Mouse (Mus musculus) c-Kit-negative CD71-positive TER-119-positive erythroid progenitor cells, embryonic 14.5 days (primary cell): ENCODE measurements around the gene Cdk8.
"Not testable (repeated sequence)": the region's sequence is repeated elsewhere in the genome, so short reads cannot be mapped to it uniquely, and the experiment has no call there.

Source experiments
- DNase-seq: peaks from one replicate; pipeline ENCODE4 v3.0.0-alpha.2; 2013; ENCODE audit warnings: low read depth, low spot score

Gene Cdk8

DNA sequence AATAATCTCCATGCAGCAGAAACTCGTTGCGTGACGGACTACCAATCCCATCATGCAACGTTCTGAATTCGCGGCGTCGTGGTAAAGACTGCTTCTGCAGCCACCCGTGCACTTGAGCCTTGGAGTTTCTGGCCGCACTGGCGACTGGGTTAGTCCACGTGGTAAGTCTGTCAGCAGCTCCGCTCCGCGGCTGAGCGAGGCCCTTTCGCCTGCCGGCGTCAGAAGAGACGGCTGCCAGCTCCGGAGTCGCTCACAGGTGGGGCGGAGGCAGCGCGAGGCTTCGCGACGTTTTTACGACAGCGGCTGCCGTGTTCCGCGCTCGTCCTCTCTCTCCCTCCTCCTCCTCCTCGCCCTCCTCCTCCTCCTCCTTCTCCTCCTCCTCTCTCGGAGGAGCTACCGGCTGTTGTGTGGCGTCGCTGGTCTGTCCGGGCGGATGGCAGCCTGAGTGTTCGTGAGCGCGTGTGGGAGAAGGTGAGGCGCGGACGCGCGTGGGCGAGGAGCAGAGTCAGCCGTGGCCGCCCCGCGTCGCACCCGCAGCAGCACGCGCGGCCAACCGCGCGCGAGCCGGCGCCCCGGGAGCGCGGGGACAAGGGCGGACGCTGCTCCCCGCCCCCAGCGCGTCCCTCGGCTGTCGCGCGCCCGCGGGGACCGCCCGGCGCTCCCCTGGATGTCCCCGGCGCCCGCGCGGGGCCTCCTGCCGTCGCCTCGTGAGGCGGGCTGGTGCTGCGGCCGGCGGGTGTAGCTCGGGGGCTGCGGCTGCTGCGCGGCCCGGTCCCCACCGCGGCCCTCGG, at the start of gene Cdk8:
Cdk8 (plus strand) TSS at position 367 of the 791 bp plus-strand sequence.
- DNase-seq = peak; percentile 92

DNA sequence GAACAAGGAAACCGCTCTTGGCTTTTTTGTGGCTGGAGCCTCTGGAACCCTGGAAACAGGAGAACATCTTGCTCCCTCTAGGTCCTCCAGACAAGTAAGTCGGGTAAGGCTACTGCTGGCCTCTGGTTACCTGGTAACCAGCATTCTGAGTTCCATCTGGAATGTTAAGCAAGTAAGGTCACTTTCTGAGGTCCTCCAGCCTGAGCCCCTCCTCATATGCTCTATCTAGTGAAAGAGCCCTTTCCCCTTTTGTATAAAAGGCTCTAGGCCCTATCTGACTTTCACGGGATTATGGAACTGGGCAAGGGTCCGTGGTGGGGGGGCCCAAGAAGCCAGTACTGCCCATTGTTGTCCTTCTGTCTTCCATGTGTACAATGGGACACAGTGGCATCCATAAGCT, 45.8 kb upstream of the Cdk8 start, which contains the start of gene 1700001J03Rik:
1700001J03Rik (minus strand) TSS at position 101 of the 400 bp plus-strand sequence.
- DNase-seq = not testable (repeated sequence)

DNA sequence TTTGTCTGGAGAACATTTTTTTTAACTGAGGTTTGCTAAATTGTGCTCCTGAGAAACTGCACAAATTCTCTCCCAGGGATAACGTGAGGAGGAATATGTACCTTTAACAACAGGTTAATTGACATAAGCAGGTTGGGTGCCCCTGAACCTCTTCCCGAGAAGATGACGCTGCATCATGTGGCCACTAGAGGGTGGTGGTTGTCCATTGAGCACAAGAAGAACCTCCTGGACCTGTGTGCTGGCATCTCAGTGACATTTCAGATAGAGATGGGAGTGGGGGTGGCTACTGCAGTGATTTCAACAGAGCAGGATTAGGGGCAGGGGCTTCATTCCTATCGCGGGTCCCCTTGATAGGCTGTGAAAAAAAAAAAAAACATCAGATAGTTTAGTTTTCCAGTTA, 43.6 kb upstream of the Cdk8 start:
- DNase-seq = not testable (repeated sequence)

DNA sequence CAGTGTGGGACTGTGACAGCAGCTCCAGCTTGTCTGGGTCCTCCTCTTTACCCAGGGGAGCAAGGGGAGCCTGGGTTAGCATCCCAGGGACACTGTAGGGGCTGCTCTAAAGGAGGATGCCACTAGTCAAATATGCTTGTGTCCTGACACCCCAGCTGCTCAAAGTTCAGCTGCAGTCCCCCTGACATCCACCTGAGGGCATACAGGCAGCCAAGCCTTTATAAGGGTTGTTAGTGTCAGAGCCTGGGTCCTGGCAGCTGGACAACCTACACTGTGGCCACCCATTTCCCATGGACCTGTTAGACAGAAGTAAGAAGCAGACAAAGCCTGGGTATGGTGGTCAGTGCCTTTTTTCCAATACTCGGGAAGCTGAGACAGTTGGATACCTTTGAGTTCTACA, 42.9 kb upstream of the Cdk8 start:
- DNase-seq = no peak

DNA sequence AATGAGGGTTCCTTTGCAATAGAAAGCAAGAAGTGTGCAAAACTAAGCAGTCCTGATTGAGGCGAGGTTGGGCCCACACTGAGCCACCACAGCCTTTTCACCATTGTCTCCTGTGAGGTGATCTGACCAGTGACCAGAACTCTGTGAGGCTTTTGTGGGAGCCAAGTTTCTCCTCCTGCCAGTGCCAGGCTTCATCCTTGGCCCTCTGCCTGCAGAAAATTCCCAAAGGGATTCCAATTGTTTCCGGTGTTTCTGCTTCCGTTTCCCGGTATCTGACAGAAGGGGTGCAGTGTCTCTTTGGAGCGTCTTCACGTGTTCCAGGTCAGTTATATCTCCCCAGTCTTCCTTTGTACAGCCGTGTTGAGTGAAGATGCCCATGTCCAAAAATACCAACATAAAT, 42.3 kb upstream of the Cdk8 start:
- DNase-seq = no peak

DNA sequence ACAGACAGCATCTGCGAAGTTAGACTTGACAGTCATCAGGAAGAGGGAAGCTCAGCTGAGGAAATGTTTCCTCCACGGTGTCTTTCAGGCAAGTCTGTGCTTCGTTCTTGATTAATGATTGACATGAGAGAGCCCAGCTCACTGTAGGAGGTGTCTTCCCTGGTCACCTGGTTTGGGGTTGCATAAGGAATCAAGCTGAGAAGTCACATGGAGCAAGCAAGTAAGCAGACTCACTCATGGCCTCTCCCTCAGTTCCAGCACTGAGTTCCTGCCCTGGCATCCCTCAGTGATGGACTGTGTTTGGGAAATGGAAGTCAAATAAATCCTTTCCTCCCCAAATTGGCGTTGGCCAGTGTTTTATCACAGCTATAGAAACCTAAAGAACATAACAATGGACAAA, 40.9 kb upstream of the Cdk8 start:
- no peak for DNase-seq

DNA sequence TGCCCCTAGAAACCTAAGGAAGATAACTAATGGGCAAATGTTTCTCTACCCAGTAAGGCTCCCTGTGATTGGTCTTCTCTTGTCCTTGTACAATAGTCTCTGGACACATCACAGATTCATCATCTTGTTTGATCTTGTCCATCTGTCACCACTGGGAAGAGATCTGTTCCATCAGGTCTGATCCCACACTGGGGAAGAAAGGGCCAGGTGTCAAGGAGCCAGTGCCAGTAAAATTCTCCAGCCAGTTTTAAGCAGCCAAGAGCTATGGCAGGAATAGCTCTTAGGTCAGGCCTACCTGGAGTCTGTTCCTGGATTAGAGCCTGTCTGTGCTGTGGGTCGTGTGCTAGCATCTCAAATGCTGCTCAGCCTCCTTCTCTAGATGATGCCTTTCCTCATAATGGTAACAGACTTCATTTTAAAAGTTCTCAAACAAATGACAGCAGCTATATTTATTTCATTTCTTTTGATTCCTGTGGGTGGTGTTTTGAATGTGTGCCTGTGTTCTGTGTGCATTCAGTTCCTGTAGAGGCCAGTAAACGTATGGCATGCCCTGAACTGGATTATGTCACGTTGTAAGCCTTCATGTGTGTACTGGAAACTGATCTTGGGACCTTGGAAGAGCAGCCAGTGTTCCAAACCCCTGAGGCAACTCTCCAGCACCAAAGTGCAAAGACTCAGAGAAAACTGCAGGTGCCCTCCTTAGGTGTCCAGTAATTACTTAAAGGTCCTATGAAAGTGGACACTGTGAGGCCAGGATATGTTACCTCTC, 40.3 kb upstream of the Cdk8 start:
- no peak for DNase-seq

DNA sequence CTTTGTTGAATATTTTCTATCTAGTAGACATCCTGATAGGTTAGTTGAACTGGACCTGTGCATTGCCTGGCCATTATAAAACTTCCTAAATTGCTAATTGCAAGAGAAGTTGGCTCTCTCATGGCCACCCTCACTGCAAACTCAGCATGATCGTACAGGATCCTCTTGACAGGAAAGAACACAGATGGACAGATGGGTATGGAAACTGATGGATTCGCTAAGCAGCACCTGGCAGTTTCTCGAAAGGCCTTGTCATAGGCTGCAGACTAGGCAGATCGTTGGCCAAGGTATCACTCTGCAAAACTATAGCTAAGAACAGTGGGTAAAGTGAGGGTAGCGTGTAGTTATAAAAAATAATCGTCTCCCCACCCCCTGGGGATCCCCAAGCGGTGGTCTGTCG, 37.7 kb upstream of the Cdk8 start:
- no peak for DNase-seq

DNA sequence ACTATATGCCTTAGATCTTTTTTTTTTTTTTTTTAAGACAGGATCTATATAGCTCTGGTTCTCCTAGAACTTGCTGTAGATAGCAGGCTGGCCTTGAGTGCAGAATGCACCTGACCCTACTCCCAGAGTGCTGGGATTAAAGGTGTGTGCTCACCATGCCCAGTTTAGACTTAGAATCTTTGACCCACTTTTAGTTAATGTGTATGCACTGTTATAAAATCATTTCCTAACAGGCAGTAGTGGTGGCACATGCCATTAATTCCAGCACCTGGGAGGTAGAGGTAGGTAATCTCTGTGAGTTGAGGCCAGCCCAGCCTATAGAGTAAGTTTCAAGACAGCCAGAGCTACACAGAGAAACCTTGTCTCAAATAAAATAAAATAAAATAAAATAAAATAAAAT, 32.0 kb upstream of the Cdk8 start:
- DNase-seq = no peak

DNA sequence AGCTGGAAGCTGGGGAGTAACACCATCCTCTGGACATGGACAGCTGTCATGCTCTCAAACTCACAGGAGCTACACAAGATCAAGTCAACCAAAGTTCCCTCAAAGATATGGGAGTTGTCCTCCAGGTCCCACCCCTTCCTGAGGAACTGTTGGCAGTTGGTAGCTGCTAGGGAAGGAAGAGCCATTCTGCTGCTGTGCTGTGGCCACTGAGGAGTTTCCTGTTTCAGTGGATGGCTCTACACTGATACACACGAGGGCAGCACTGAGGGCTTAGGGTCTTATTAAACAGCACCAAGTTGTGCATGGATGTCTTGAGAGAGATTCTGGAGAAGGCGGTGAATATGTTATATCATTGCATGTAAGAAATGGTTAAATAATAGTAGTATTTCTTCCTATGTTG, 31.5 kb upstream of the Cdk8 start:
- DNase-seq = no peak

DNA sequence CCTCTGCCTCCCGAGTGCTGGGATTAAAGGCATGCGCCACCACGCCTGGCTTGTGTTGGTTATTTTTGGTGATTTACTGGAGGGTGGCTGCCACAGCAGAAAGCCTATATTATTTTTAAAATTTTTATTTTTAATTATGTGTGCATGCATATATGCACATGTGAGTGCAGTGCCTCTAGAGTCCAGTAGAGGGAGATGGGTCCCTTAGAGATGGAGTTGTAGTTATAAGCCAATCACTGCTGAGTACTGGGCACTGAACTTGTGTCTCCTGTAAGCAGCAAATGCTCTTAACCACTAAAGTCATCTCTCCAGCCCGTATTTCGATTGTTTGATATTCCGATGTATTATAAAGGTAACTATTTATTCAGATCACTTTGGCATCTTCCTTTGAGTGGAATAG, 30.4 kb upstream of the Cdk8 start:
- DNase-seq = no peak

DNA sequence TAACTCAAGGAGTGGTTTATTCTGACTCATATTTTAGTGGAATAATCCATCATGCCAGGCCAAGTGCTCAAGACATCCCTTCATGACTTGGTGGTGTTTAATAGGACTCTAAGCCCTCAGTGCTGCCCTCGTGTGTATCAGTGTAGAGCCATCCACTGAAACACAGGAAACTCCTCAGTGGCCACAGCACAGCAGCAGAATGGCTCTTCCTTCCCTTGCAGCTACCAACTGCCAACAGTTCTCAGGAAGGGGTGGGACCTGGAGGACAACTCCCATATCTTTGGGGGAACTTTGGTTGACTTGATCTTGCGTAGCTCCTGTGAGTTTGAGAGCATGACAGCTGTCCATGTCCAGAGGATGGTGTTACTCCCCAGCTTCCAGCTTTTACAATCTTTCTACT, 27.1 kb upstream of the Cdk8 start:
- no peak for DNase-seq

DNA sequence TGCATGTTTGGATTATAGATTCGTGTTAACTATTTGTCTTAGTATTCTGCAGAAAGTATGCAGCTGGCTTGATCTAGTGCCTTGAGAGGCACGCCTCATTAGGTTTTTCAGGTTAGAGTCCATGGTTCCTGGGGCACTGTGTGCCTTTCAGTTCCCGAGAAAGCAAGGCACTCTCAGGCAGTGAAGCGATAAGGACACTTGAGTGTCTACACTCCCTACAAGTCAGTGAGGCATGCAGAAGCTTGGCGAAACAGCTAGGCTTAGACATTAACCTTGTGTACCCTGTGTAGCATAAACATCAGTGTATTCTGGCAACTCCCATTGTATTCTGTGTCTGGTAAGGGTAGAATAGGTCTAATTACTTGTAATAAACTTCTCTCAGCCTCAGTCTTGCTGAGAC, 25.5 kb upstream of the Cdk8 start:
- no peak for DNase-seq

DNA sequence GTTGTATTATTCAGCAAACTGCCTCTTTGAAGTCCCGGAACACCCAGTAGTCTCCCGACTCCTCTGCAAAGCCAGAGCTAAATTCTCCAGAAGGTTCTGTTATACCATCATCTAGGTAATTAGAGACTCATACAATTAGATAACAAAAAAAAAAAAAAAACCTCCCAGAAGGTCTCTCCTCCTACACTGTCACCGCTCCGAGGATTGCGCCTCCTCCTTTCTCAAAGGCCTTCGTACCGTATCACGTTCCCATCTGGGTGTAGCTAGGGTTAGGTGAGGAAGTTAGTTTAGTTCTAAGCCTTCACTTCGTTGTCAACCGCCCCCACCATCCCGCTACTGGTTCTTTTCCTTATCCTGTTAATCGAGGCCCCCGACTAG, 10.5 kb upstream of the Cdk8 start:
- DNase-seq = no peak

DNA sequence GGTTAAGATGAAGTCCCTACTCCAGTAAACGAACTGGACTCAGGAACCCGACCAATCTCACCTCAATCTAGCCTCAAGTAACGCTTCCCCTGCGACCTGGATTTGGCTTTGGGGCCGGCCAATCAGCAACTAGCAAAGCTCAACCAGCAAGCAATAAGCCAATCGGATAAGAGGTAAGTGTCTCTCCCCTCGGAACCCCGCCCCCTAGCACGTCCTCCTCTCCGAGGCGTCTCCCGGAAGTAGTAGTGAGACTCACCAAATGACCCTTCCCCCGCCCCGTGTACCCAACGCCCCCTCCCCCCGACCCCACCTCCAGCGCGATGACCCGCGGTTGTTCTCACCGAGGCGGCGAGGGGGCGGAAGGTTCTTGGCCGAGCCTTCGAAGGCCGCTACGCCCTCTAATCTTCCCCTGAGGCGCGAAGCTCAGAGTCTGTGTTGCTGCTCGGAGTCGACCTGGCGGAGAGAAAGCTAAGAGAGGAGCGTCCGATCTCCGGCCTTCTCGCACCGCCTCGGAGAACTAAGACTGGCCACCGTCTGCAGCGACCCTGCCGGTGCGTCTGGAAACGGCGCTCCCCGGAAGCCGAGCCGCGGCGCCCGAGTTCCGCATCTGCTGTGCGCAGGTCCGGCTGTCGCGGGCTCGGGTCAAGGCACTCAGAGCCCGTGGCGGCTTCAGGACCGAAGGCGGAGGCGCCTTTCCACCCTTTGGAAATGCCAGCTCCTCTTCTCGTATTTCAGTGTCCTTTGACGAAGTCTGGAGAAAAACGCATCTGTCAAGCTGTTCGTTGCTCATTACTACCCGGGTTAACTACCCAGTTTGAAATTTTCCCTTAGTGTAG, 9.9 kb upstream of the Cdk8 start, which contains the start of gene Rnf6:
Rnf6 (minus strand) TSS at position 677 of the 836 bp plus-strand sequence.
- DNase-seq = peak; percentile 88

DNA sequence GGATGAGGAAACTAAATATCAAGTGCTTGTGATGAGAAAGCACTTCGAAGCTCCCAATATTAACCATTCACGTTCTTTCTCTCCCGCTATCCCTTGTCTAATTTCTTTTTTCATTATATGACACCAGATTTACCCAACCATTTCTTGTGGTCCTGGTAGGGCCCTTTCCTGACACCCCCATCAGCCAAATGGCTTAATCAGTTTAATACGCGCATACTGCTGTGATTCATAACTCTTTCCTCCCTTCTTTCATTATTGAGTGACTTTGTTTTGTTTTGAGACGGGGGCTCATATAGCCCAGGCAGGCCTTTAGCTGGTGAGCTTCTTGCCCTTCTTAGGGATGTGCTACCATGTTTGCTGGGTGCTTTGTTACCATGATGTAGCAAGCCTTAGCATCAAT, 9.3 kb upstream of the Cdk8 start:
- no peak for DNase-seq

DNA sequence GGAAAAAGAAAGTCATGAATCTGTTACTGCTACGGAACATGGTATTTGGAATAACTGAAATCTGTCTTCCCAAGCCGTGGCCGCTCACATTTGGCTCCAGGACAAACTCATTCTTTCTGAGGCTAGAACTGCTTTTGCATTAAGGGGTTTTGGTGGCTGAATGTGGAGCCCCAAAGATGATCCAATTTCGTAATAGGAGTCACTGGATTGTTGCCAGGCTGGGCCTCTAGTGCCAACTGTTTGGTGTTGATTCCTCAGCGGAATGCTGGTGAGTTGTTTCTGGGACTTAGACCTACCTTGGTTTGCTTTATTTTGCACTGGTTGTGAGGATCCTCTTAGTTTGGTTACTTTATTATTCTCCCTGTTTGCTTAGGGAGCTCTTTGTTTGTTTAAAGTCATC, 7.2 kb upstream of the Cdk8 start:
- no peak for DNase-seq

DNA sequence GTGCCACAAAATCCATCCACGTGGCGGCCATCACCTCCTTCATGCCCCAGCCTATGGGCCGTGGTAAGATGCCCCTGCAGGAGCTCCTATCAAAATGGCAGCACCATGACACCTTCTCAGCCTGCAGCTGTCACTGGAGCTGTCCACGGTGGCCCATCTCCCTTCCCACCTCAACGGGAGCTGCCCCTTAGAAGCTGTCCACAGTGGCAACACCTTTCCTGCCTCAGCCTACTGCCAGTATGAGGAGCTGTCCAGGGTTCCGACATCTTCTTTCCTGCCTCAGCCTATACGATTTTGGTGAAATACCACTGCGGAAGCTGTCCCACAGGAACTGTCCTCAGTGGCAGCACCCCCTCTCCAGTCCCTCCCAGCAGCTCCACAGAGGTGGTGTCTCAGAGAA, 3.5 kb upstream of the Cdk8 start:
- DNase-seq = no peak

DNA sequence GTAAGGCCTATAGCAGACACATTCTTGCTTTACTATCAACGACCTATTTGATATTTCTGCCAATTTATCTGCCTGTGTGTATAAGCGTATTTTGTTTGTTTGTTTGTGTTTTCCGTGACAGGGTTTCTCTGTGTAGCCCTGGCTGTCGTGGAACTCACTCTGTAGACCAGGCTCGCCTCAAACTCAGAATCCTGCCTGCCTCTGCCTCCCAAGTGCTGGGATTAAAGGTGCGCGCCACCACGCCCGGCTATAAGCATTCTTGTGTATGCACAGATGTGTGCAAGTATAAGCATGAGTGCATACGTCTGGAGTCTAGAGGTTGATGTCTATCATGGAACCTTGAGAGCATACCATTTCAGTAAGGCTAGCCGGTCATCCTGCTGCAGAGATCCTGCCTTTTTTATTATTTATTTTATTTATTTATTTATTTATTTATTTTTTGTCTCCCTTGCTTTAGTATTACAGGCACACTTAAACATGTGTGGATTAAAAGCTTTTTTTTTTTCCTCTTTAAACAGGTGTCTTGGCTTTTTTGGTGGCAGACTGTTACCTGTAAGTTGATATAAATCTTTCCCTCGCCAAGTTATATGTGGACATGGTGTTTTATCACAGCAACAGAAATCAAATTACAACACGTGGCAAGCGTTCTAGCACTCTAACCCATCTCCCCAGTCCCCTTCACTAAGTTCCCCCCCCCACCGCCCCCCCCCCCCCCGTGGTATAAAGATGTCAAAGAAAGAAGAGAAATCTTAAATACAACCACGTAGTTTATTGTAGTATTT, 970 bp upstream of the Cdk8 start:
- DNase-seq = no peak

DNA sequence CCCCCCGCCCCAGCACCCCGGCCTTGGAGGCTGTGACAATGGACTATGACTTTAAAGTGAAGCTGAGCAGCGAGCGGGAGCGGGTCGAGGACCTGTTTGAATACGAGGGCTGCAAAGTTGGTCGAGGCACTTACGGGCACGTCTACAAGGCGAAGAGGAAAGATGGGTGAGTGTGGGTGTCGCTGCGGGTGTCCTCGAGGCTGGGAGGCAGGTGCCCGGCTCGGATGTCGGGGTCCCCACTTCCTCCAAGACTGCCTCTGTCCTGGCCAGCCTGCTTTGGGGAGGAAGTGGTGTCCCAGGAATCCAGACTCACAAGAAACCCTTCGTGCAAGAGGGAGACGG, 596 bp downstream of the Cdk8 start:
- no peak for DNase-seq

DNA sequence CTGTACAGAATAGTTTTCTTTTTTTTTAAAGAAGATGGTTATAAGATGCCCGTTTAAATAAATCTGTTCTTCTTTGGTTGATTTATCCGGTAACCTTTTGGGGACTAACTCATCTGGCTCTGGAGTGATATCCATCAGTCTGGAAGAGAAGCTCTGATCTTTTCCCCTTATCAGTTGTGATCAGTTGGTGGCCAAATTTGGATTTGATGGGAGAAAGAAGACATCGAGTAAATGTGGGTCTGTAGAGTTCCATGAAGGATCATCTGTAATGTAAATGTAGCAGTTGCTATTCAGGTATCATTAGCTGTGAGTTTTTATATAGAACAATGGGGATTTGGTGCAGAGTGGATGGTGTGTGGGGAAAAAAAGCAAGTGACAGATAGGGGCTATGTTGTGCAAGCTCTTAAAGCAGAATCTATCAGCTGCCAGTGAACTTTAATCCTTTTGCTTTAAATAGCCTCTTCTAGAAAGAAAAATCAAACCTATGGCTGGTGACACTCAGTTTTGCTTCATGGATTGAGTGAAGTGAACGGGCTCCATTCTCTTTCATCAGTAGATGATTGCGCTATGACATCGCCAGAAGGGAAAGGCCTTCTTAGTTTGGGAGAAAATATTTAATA, 1.1 kb downstream of the Cdk8 start:
- DNase-seq = no peak
